Mouse (Mus musculus) heart, postnatal 36 days (tissue): ENCODE data around the gene Tspan31. TPM values are rescaled to one million over a fixed set of nuclear protein-coding genes. Genes with fewer than 3 reads are reported as not detected.
"Not testable (repeated sequence)": the region's sequence is repeated elsewhere in the genome, so short reads cannot be mapped to it uniquely, and the experiment has no call there.

Source experiments
- DNase-seq, 2 experiments: peaks; one replicate each; pipeline ENCODE4 v3.0.0; 2021 to 2022
- intact Hi-C: fragments of 180-260 bp; cut with DNase I; formaldehyde crosslinking; loops from one replicate; pipeline ENCODE4 v1.15.1; 2025
- total RNA-seq, 2 experiments: library from RNA; stranded (reverse); gene quantifications; 2 replicates each; pipeline ENCODE4 v1.2.3; 2021

Tspan31 gene
- total RNA-seq, 2 experiments from 2014 or later = 43.8 to 46.9 TPM

DNA sequence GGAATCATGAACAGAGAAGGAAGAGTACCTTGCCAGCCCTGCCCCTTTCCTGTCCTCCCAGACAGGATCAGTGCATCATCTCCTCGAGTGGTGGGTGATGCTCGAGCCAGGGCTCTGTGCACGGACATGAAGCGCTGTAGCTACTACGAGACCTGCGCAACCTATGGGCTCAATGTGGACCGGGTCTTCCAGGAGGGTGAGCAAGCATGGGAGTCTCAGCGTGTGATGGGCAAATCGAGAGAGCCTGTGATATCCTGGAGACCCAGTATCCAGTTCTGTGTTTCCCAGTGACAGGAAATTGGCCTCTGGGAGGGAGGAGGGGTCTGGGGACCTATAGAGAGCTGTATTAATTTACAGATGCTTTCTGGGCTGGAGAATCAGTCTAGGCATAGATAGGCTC is 15.0 kb upstream of the Tspan31 start:
- no peak for DNase-seq
- intact Hi-C loops = no loop called here

DNA sequence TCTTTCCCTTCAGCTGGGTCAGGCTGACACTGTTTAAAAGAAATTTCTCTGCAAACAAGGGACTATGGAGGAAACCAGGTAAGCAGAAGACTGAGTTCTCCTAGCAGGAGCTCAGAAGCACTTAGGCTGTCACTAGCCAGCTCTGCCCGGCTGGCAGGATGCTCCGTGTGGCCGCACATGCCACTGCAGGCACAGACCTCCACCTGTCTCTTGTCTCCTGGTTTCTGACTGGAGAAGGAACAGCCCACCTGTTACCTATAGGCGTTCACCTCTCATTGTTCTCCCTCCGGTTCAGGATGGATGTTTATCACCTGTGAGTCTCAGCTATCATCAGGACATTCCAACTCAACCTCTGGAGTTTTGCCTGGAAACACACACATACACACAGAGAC is 13.8 kb upstream of the Tspan31 start:
- no peak for DNase-seq
- intact Hi-C loops = no loop called here

DNA sequence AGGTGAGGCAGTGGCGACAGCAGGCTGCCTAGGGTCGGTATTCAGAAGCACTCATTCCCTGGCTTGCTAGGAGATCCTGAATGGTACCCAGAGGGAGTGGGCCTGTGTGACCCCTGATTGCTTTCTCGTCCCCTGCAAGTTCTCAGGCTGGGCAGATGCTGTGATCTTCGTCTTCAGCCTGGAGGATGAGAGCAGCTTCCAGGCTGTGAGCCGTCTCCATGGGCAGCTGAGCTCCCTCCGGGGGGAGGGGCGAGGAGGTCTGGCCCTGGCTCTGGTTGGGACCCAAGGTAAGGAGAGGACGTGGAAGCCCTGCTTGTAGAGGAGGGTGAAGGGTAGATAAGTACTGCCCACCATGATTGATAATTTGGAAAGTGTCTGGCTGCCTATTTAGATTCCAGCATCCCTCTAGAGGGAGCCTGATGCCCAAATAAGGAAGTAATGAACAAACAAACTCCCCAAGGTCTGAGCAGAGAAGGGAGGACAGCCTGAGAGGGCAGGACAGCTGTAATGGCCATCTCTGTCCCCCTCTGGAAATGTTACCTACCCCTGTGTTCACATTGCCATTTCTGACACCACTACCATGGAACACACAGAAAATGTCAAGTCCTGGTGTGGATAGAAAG is 13.3 kb upstream of the Tspan31 start:
- DNase-seq = no peak
- intact Hi-C loops = no loop called here

GRCm38 (mm10) chr10:127081996-127082620 is 12.0 kb upstream of the Tspan31 start:
- intact Hi-C loops = no loop called here
- DNase-seq = no peak

GRCm38 (mm10) chr10:127080901-127081780 is 11.1 kb upstream of the Tspan31 start:
- intact Hi-C loops = no loop called here
- no peak for DNase-seq

- no peak for DNase-seq
- intact Hi-C loops = no loop called here
These were observed 9.8 kb upstream of the Tspan31 start for GRCm38 (mm10) chr10:127079665-127080391.

DNA sequence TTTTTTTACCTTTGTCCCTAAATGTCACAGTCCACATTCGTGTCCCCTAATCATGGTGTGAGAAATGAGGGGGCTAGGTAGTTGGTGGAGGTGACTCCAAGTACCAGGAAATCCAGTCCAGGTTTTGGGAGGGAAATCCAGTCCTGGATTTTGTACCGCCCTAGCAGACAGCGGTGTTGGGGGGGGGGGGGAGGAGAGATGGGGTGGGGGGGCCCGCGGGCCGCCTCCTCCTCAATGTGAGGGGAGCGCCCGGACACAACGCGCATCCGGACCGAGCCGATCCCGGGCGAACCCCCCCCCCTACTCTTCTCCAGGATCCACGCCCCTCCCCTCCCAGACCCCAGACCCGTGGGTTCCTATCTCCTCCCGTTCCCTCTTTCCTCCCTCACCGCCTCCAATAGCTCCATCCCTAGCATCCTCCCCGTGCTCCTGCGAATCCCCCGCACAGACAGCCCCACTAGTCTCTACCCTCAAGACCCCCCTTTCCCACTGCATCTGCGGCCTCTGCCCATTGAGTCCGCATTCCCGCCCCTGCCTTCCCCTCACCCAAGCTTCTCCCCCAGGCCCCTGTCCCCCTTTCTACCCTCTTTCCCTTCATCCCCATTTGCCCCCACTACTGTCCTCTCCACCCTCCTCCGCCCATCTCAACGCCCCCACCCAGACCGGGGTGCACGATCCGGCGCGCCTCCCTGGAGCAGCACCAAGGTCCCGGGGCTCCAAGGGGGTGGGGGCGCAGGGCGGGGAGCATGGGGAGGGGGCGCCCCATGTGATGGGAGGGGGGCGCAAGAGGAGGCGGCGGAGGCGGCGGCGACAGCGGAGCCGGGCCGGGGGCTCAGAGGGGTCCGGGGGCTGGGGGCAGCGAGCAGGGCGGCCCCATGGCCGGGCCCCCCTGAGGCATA is 8.9 kb upstream of the Tspan31 start:
- DNase-seq = peak in 1 of 2 experiments; percentile 62

GRCm38 (mm10) chr10:127078001-127078676 is 8.1 kb upstream of the Tspan31 start:
- intact Hi-C loops = no loop called here
- DNase-seq = no peak

More for the DNA sequence above, 8.9 kb upstream of the Tspan31 start:
- intact Hi-C loops = no loop called here

DNA sequence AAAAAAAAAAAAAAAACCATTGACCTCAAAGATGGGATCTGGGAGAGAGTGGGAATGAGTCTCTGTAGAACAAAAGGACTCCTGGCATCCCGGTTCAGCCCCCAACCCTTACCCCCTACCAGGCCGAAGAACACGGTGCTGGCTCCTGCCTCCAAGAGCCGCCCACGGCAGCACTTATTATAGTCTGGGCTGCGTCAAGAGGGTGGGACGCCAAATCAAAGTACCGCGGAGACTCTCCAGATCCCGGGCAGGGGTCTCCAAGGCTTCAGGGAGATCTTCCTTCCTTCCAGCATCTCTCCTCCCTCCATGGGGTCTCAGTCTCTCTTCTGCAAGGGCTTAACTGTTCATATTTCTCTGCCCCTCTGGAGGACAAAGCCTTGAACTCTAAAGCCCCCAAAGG is 7.5 kb upstream of the Tspan31 start:
- no peak for DNase-seq
- intact Hi-C loops = no loop called here

DNA sequence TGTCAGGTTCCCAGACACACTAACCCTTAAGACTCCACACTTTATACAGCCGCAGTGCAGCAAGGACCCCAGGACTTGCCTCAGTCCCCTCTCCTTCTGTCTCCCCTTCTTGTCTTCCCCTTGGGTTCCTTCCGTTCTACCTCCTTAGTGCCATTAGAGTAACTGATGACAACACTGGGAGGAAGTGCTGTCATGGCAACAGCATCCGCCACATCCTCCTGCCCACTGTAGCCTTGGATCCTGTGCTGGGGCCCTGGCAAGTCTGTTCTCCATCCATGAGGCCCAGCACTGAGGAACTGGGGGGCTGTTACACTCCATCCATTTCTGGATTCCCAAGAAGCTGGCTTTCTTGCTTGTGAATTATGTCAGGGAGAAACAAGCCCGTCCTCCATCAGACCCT is 6.0 kb upstream of the Tspan31 start:
- intact Hi-C loops = no loop called here
- no peak for DNase-seq

DNA sequence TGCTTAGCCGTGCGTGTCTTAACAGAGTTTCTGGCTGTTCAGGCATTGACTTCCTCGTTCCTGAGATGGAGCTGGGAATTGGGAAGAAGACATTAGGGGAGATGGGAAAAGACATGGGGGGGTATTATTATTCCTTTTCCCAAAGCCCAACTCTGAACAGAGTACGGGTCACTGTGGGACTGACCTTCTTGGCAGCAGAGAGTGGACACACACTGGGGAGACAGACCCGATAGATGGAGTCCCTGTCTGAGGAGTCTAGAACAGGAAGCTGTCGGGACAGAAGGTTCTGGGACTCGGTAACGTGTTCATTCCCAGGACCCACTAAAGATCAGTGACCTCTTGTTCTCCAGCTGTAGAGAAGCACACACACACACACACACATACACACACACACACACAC is 5.6 kb upstream of the Tspan31 start:
- intact Hi-C loops = no loop called here
- no peak for DNase-seq

DNA sequence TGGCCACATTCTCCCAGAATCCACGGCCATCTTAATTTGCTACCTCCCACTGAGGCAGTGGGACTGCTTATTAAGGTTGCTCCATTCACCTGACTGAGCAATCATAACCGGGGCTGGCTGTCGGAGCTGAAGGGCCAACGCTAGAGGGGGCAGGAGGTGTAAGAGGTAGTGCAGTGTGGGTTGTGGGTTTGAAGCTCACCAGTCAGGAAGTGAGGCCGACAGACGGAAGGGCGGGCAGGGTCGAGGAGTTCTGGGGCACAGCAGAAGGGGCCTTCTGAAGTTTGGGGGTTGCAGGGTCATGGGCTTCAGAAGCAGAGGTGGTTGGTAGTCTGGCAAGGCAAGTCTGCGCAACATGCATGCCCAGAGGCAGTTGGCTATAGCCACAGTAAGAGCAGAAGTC is 5.0 kb upstream of the Tspan31 start, which contains the start of gene Agap2:
Agap2 (plus strand) TSS at position 205 of the 400 bp plus-strand sequence.
- intact Hi-C loops = no loop called here
- no peak for DNase-seq

GRCm38 (mm10) chr10:127073981-127074380 is 3.9 kb upstream of the Tspan31 start:
- intact Hi-C loops = no loop called here
- no peak for DNase-seq

DNA sequence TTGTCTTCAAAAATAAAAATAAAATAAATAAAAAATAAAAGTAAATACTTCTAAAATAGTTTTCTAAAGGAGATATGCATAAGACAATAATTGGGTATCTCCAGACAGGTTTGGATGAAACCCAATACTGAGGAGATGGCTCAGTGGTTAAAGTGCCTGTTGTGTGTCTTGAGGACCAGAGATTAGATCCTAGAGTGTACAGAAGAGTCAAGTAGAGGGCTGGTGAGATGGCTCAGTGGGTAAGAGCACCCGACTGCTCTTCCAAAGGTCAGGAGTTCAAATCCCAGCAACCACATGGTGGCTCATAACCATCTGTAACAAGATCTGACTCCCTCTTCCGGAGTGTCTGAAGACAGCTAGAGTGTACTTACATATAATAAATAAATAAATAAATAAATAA is 2.9 kb upstream of the Tspan31 start:
- intact Hi-C loops, DNase-seq: not testable (repeated sequence)

GRCm38 (mm10) chr10:127072270-127072669 is 2.2 kb upstream of the Tspan31 start:
- intact Hi-C loops, DNase-seq: not testable (repeated sequence)

DNA sequence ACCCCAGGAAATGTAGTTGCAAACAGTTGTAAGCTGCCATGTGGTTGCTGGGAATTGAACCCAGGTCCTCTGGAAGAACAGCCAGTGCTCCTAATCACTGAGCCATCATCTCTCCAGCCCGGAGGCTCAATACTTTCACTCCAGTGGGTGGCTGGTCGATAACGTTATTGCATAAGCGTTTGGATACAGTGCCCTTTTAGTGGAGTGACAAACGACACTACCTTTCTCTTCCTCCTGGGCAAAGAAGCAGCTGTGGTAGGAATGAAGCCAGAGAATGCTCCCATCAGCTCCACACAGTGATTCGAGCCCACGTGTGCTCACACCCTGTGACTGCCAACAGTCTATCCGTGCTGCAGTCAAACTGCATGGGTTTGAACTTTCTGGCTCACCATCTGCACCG is 1.1 kb upstream of the Tspan31 start:
- no peak for DNase-seq
- intact Hi-C loops = no loop called here

DNA sequence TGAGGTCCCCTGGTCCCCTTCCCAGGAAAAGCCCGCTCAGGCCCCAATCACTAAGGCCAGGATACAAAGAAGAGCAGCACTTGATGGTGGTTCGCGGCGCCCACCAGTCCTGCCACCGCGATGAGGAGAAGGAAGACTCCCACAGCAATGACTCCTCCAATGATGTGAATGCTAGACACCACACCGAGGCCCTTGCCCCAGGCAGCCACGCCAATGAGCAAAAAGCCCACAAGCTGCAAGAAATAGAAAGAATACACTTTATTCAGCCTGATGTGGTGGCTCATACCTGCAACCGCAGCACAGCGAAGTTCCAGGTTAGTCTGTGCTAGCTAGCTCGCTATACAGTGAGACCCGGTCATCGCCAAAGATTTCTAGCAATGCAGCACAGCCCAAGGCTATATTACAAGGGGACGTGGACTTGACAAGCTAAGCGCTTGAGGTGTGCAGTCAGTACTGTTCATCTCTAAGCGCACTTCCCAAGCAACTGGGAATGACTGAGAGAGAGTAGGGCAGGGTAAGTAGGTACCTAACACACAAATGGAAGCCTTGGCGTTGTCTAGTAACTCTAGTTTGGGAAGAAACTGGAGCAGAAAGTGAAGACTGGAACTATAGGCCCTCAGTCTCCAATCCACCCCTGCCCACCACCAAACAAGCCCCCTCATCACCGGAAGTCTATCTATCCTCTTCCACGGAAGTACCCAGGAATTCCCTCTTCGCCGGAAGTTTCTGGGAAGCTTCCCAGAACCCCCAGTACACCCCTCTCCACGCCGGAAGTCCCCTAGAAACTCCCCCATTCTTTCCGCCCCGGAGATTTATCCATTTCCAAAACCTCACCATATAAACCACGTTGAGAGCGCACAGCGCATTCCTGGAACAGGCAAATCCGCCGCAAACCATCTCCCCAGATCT is 529 bp downstream of the Tspan31 start:
- no peak for DNase-seq
- intact Hi-C loops = no loop called here

DNA sequence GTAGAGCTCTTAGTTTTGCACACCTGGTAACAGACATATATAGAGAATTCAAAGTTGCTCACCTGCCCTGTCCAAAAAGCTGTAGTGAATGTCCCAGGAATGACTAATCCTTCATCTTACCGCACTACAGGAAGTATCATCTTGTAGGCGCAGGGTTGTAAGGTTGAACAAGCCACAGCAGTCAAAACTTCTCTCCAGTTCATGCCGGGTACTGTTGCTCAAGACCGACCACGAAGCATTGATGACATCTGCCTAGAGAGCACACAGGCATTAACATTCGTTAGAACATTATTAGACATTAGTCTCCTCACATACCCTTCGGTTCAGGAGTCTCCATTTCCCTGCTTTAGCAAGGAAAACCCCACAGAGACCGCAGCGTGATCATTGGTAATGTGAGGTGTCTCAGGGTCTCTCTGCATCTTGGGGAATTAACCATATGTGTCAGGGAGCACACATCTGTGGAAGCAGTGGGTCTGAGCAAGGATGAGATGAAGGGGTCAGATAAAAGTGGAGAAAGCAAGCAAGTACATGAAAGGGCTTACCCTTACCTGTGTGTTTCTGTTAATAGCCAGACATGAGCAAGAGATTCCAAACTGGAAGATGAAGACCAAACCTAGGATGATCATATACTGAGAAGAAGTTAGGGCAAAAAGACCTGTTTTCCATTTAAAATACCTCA is 1.6 kb downstream of the Tspan31 start:
- intact Hi-C loops = no loop called here
- no peak for DNase-seq
